Mouse (Mus musculus) testis, adult 2 months (tissue): ENCODE results near the gene Mien1.

Experiments
- CTCF ChIP-seq: fragments of 200-500 bp; IDR thresholded peaks from 2 replicates; pipeline ENCODE4 v1.5.1; 2012; ENCODE audit warnings: low read depth, mild to moderate bottlenecking, inconsistent platforms, low read length, moderate library complexity; ENCODE audit not compliant: control insufficient read depth, insufficient read depth, insufficient replicate concordance
- POLR2A ChIP-seq: fragments of 200-500 bp; IDR thresholded peaks from 2 replicates; pipeline ENCODE4 v1.6.1; 2012; ENCODE audit warnings: low read depth, mild to moderate bottlenecking, inconsistent platforms, low read length, moderate library complexity; ENCODE audit not compliant: control insufficient read depth

DNA sequence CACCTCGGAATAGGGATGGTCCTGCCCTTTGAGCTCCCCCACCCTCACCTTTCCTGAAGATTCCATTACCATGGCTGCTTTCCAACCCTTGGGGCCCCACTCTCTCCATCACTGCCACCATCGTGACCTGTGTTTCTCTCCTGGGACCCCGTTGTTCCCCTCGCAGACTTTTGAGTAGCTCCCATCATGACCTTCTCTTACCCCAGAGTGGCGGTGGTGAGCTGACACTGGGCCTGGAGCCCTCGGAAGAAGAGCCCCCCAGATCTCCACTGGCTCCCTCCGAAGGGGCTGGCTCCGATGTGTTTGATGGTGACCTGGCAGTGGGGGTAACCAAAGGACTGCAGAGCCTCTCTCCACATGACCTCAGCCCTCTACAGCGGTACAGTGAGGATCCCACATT, 3.1 kb downstream of the Mien1 start:
- TF ChIP-seq POLR2A = no peak
- TF ChIP-seq CTCF = no peak
